Mouse (Mus musculus): ENCODE results near the gene Pdhb.

DNA sequence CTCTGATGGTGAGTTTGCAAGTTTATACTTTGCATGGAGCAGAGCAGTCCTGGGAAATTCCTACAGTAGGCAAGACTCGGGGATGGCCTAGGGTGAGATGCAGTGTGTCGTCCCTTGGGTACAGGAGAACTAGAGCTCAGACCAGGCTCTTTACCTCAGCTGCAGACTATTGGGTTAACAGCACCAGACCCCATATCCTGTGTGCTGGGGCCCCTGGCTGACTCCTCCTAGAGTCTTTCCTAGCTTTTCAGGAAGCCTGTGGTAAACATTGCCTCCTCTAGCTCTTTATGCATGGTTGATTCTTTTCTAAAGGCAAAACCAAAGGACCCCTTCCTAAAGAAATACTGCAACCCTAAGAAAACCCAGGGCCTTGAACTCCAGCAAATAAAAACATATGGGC, 31.7 kb downstream of the Pdhb start:
- TF ChIP-seq ZC3H11A (IDR thresholded peaks at IDR 0.05; ENCODE audit: borderline replicate concordance, low read depth, low read length), result no peak
- TF ChIP-seq HCFC1 (IDR thresholded peaks at IDR 0.05; ENCODE audit: borderline replicate concordance, insufficient read depth, low read length), result no peak
- no peak for TF ChIP-seq ZNF384 (IDR thresholded peaks at IDR 0.05; ENCODE audit: low read depth, low read length)
- TF ChIP-seq CHD2 (IDR thresholded peaks at IDR 0.05; ENCODE audit: low read depth, low read length), result no peak
- no peak for TF ChIP-seq MAFK (IDR thresholded peaks at IDR 0.05; ENCODE audit: insufficient read depth, low read depth, low read length)
